Mouse (Mus musculus) bone marrow macrophage, adult 2 months (primary cell): ENCODE results near the gene Rasl12.

Experiments used
- CTCF ChIP-seq: IDR thresholded peaks from 2 replicates; pipeline ENCODE4 v1.5.1; 2012; ENCODE audit warnings: low read depth, mild to moderate bottlenecking, low read length, moderate library complexity
- POLR2A ChIP-seq: IDR thresholded peaks from 2 replicates; pipeline ENCODE4 v1.6.1; 2012; ENCODE audit warnings: mild to moderate bottlenecking, low read depth, low read length, borderline replicate concordance

- no peak for TF ChIP-seq CTCF
- TF ChIP-seq POLR2A = no peak
Observed at GRCm38 (mm10) chr9:65430921-65431320, 32.6 kb downstream of the Rasl12 start.
